Mouse (Mus musculus): ENCODE data around the gene Bpifb9a. TPM values are rescaled to one million over a fixed set of nuclear protein-coding genes. Genes with fewer than 3 reads are reported as not detected.
"Not testable (repeated sequence)": the region's sequence is repeated elsewhere in the genome, so short reads cannot be mapped to it uniquely, and the experiment has no call there.

Bpifb9a gene
- total RNA-seq, 2 experiments from 2014 or later = not detected

- ATAC-seq (replicated peaks; ENCODE audit: low FRiP score, poor library complexity, severe bottlenecking) = peak; percentile 88
Measured at GRCm38 (mm10) chr2:154300496-154300895, 42.8 kb downstream of the Bpifb9a start.

GRCm38 (mm10) chr2:154301763-154302162 is 44.1 kb downstream of the Bpifb9a start:
- no peak for ATAC-seq (replicated peaks; ENCODE audit: low FRiP score, poor library complexity, severe bottlenecking)

GRCm38 (mm10) chr2:154304604-154305003 is 47.0 kb downstream of the Bpifb9a start:
- ATAC-seq (replicated peaks; ENCODE audit: low FRiP score, poor library complexity, severe bottlenecking) = not testable (repeated sequence)

- ATAC-seq (replicated peaks; ENCODE audit: low FRiP score, poor library complexity, severe bottlenecking) = not testable (repeated sequence)
Measured at GRCm38 (mm10) chr2:154306927-154307326, 49.3 kb downstream of the Bpifb9a start, which contains the start of gene Bpifb9b. Gene Bpifb9b, plus strand, starts transcription at chr2:154307227.

GRCm38 (mm10) chr2:154313771-154314170 is 56.1 kb downstream of the Bpifb9a start:
- not testable (repeated sequence) for ATAC-seq (replicated peaks; ENCODE audit: low FRiP score, poor library complexity, severe bottlenecking)

Other genes with a start within 250 kb of the Bpifb9a start
- not detected in 2 replicates for gene Bpifa2, start 249.6 kb upstream of the Bpifb9a start, total RNA-seq (2015; ENCODE audit: low replicate concordance)
- gene Bpifa2, start 249.6 kb upstream of the Bpifb9a start, total RNA-seq (2017; ENCODE audit: low replicate concordance) = not detected in 2 replicates
- not detected in 2 replicates for gene Bpifa3, start 127.5 kb upstream of the Bpifb9a start, total RNA-seq (2015; ENCODE audit: low replicate concordance)
- not detected in 2 replicates for gene Bpifa3, start 127.5 kb upstream of the Bpifb9a start, total RNA-seq (2017; ENCODE audit: low replicate concordance)
- gene Bpifa1, start 115.0 kb upstream of the Bpifb9a start, total RNA-seq (2015; ENCODE audit: low replicate concordance) = not detected in 2 replicates
- gene Bpifa1, start 115.0 kb upstream of the Bpifb9a start, total RNA-seq (2017; ENCODE audit: low replicate concordance) = not detected in 2 replicates
- not detected in 2 replicates for gene Bpifa5, start 95.2 kb upstream of the Bpifb9a start, total RNA-seq (2015; ENCODE audit: low replicate concordance)
- gene Bpifa5, start 95.2 kb upstream of the Bpifb9a start, total RNA-seq (2017; ENCODE audit: low replicate concordance) = not detected in 2 replicates
- not detected in 2 replicates for gene Bpifb1, start 67.0 kb upstream of the Bpifb9a start, total RNA-seq (2015; ENCODE audit: low replicate concordance)
- not detected in 2 replicates for gene Bpifb1, start 67.0 kb upstream of the Bpifb9a start, total RNA-seq (2017; ENCODE audit: low replicate concordance)
- not detected in 2 replicates for gene Bpifb5, start 34.1 kb upstream of the Bpifb9a start, total RNA-seq (2015; ENCODE audit: low replicate concordance)
- not detected in 2 replicates for gene Bpifb5, start 34.1 kb upstream of the Bpifb9a start, total RNA-seq (2017; ENCODE audit: low replicate concordance)
- not detected in 2 replicates for gene Bpifb9b, start 49.4 kb downstream of the Bpifb9a start, total RNA-seq (2015; ENCODE audit: low replicate concordance)
- not detected in 2 replicates for gene Bpifb9b, start 49.4 kb downstream of the Bpifb9a start, total RNA-seq (2017; ENCODE audit: low replicate concordance)
- 10.1 and 12.3 TPM in 2 replicates for gene Cdk5rap1, start 115.2 kb downstream of the Bpifb9a start, total RNA-seq (2015; ENCODE audit: low replicate concordance)
- 8.2 and 28.1 TPM in 2 replicates for gene Cdk5rap1, start 115.2 kb downstream of the Bpifb9a start, total RNA-seq (2017; ENCODE audit: low replicate concordance)
- not detected in 2 replicates for gene Snta1, start 150.2 kb downstream of the Bpifb9a start, total RNA-seq (2015; ENCODE audit: low replicate concordance)
- 1.0 and 1.8 TPM in 2 replicates for gene Snta1, start 150.2 kb downstream of the Bpifb9a start, total RNA-seq (2017; ENCODE audit: low replicate concordance)
- 9.6 and 28.1 TPM in 2 replicates for gene Cbfa2t2, start 178.6 kb downstream of the Bpifb9a start, total RNA-seq (2015; ENCODE audit: low replicate concordance)
- gene Cbfa2t2, start 178.6 kb downstream of the Bpifb9a start, total RNA-seq (2017; ENCODE audit: low replicate concordance) = 6.5 and 14.1 TPM in 2 replicates

Data from erythroid progenitor cell, adult 5-6 weeks (primary cell).